Mouse (Mus musculus): Measurements from ENCODE around the gene Gm20388.

The Gm20388 gene

DNA sequence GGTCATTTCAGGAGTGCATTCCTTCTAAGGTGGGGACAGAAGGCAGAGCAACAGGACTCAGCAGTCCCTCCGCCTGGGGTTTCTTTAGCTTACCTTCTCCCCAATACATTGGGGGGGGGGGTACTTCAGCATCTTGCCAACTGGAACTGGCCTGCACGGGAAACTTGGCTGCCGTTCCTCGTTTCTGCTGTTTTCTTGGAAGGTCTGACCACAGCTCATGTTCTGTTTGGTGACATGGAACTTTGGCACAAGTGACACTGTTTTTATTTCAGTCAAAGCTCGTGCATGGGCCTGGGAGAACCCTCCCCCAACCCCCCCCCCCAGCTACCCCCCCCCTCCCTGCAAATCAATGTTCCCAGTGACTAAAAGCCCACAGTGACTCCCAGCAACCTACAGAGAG lies 3837.1 kb downstream of the Gm20388 start:
- no peak for DNase-seq

- DNase-seq: no peak
These were observed 3839.6 kb downstream of the Gm20388 start for GRCm38 (mm10) chr8:123750171-123750693.

GRCm38 (mm10) chr8:123752773-123753468 lies 3842.3 kb downstream of the Gm20388 start:
- DNase-seq: no peak

GRCm38 (mm10) chr8:123753604-123754375 lies 3843.1 kb downstream of the Gm20388 start:
- DNase-seq: no peak

DNA sequence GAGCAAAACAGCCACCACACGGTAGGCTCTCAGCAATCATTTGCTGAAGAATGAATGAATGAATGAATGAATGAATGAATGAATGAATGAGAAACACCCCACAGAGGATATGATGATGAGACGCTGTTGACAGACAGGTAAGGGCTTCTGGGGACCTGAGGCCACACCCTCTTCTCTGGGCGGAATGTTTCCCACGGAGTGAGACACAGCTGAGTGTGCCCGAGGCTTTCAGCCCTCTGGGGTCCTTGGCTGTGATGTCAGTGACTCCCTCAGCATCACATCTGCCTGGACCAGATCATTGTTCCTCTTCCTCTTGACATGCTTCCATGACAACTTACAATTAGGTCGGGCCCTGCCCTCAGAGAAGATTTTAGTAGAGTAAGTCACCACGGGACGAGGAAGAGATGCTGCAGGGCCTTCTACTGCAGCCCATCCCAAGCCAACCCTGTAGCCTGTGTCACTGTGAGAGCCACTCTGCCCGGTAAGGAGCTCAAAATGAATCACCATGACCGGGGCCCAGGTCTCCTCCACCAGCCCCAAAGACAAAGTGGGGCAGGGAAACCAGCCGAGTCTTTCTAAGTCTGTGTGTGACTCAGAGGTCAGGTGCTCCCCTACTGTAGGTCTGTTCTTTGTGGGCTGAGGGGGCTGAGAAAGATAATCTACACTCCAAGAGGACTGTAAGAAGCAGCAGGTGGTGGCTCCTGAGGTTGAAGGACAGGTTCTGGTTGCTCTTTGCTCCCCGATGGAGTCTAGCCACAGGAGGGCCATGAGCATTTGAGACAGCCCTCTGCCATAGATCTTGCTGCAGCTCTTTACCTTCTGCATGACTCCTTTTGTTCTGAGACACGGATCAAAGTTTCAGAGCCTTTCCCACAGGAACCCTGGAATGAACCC lies 3844.1 kb downstream of the Gm20388 start:
- no peak for DNase-seq

- DNase-seq: no peak
These were observed 3846.3 kb downstream of the Gm20388 start for GRCm38 (mm10) chr8:123756901-123757300.

DNA sequence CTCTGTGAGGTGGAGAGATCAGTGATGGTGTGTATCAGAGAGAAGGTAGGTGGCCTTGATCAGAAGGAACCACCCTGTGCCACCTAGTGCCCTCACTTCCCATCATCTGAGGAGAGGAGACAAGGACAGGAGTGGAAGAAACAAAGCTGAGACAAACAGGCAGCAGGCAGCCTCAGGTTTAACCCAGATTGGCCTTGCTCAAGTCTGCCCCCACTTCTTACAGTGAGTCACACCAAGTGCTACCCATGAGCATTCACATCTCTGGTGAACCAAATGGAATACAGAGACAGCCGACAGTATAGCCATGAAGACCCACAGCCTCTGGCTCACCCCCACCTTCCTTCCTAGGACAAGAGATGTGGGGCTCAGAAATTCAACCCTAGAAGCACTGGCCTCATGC lies 3848.3 kb downstream of the Gm20388 start:
- no peak for DNase-seq

DNA sequence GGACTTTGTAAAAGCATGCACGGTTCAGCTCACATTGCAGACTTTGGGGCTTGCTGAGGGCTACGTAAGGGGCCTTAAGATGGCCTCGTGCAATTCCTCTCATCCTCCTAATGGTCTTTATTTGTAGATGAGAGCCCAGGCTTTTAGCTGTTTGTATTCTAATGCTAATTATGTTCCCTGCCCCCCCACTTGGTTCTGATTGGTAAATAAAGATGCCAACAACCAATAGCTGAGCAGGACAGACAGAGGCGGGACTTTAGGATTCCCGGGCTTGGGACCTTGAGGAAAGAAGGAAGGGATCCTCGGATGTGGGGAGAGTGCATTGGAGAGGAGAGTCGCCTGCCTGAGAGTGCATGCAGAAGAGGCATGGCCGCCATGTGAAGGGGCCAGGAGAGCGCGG lies 3849.3 kb downstream of the Gm20388 start:
- no peak for DNase-seq

DNA sequence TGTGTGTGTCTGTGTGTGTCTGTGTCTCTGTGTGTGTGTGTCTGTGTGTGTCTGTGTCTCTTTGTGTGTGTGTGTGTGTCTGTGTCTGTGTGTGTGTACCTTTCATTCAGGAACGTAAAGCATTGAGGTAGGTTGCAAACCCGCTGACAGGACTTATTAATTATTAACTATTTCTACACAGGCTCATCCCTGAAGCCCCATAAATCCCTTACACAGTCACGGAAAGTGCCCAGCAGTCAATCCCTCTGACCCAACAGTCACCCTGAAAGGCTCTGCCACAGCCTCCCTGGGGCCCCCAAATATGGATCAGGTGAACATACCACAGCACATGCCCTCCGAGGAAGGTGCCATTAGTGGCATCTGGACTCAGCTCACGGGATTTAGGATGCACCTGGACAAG lies 3849.9 kb downstream of the Gm20388 start:
- DNase-seq: no peak

DNA sequence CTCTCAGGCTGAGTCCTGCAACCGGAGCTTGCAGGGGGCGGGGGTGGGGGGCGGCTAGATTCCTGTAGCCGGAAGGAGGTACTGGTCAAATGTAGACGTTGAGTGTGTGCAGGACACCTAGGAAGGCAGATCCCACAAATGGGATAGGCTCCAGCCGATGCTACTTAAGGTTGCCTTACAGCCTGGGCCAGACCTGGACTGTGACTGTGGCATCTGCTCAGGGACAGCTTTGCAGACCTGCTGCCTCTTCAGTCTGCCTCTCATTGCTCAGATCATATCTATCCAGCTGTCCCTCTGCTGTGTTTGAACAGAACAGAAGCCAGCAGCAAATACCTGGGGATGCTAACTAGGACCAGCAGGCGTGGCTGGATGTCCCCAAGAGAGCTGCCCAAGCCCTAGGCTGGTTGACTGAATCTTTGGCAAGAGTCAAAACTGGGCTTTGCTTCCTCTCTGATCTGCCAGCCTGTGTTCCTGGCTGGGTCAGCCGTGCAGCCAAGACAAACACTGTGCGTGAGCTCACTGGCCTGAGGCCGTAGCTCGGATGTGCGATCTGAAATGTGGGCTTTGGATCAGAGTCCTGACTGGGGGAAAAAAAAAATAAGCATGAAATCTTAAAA lies 3850.7 kb downstream of the Gm20388 start:
- peak; percentile 65 for DNase-seq

- DNase-seq: no peak
These were observed 3851.2 kb downstream of the Gm20388 start for GRCm38 (mm10) chr8:123761883-123762270.

GRCm38 (mm10) chr8:123763355-123763754 lies 3852.7 kb downstream of the Gm20388 start:
- DNase-seq: no peak

- DNase-seq: peak; percentile 62
These were observed 3854.0 kb downstream of the Gm20388 start for GRCm38 (mm10) chr8:123764671-123765070.

- no peak for DNase-seq
These were observed 3855.9 kb downstream of the Gm20388 start for GRCm38 (mm10) chr8:123766516-123766915.

DNA sequence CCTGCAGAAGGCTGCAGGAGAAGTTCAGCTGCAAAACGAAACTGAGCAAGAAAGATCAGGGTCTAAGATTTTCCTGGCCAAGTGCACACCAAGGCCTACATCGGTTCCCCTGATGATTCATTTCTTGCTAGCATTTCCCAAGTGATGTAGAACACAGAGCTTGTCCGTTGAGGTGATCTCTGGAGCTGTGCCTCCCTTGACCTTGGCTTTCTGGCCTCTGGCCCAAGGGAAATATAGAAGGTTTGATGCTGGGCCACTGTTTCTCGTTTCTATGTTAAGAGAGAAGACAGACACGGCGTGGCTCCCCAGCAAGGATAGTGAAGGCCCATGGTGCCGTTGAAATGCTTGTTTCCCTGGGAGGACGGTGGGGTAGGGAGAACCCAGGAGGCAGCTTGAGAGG lies 3857.2 kb downstream of the Gm20388 start:
- DNase-seq: no peak

GRCm38 (mm10) chr8:123768492-123769356 lies 3858.1 kb downstream of the Gm20388 start:
- DNase-seq: peak; percentile 54

GRCm38 (mm10) chr8:123773468-123773867 lies 3862.8 kb downstream of the Gm20388 start:
- no peak for DNase-seq

DNA sequence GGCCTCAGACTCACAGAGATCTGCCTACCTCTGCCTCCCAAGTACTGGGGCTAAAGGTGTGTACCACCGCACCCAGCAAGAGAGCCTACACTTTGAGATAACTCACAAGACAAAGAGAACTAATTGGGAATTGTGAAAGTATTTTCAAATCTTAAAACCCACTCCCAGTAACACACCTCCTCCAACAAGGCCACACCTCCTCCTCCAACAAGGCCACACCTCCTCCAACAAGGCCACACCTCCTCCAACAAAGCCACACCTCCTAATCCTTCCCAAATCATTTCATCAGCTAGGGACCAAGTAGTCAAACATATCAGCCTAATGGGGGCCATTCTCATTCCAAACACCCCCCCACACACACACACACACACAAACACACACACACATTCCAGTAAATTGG lies 3863.8 kb downstream of the Gm20388 start:
- DNase-seq: no peak

- DNase-seq: no peak
These were observed 3866.7 kb downstream of the Gm20388 start for GRCm38 (mm10) chr8:123777319-123777718.

- DNase-seq: no peak
These were observed 3869.8 kb downstream of the Gm20388 start for GRCm38 (mm10) chr8:123780471-123780870.

- no peak for DNase-seq
These were observed 3870.6 kb downstream of the Gm20388 start for GRCm38 (mm10) chr8:123781256-123781655.
